Mouse (Mus musculus): ENCODE measurements around the gene Elf1. TPM values are rescaled to one million over a fixed set of nuclear protein-coding genes. Genes with fewer than 3 reads are reported as not detected.

Gene Elf1
- polyA plus RNA-seq, 1 experiment from 2014 or later = 3.7 TPM

Small RNA genes lying within 50 kb of the gene (microRNA-seq; reads per million reads assigned to microRNA genes)
- gene Gm27857 = not detected

Other genes starting within 250 kb of the Elf1 start
- not detected in 2 replicates for gene Zfp957, start 233.8 kb upstream of the Elf1 start, polyA plus RNA-seq (2014; fragmentation: Nextera tagmentation; extraction: Ambion mirVana)
- gene Rgcc, start 179.5 kb upstream of the Elf1 start, polyA plus RNA-seq (2014; fragmentation: Nextera tagmentation; extraction: Ambion mirVana) = 19.9 and 25.0 TPM in 2 replicates
- 18.4 and 25.2 TPM in 2 replicates for gene Naa16, start 90.4 kb upstream of the Elf1 start, polyA plus RNA-seq (2014; fragmentation: Nextera tagmentation; extraction: Ambion mirVana)
- 12.7 and 12.9 TPM in 2 replicates for gene Mtrf1, start 83.4 kb upstream of the Elf1 start, polyA plus RNA-seq (2014; fragmentation: Nextera tagmentation; extraction: Ambion mirVana)
- 21.8 and 29.8 TPM in 2 replicates for gene Kbtbd7, start 54.7 kb upstream of the Elf1 start, polyA plus RNA-seq (2014; fragmentation: Nextera tagmentation; extraction: Ambion mirVana)
- gene Kbtbd6, start 29.4 kb upstream of the Elf1 start, polyA plus RNA-seq (2014; fragmentation: Nextera tagmentation; extraction: Ambion mirVana) = 1.2 and 2.3 TPM in 2 replicates
- 44.8 and 52.6 TPM in 2 replicates for gene Wbp4, start 326 bp downstream of the Elf1 start, polyA plus RNA-seq (2014; fragmentation: Nextera tagmentation; extraction: Ambion mirVana)
- 120 and 128 TPM in 2 replicates for gene Sugt1, start 106.5 kb downstream of the Elf1 start, polyA plus RNA-seq (2014; fragmentation: Nextera tagmentation; extraction: Ambion mirVana)
- gene Cnmd, start 181.0 kb downstream of the Elf1 start, polyA plus RNA-seq (2014; fragmentation: Nextera tagmentation; extraction: Ambion mirVana) = 1.8 and 2.2 TPM in 2 replicates

Data from midbrain, embryonic 14.5 days (tissue).